Mouse (Mus musculus): ENCODE results near the gene Ensa. TPM values are rescaled to one million over a fixed set of nuclear protein-coding genes. Genes with fewer than 3 reads are reported as not detected.

Gene Ensa
- polyA plus RNA-seq, 1 experiment from 2014 or later: 133 TPM

DNA sequence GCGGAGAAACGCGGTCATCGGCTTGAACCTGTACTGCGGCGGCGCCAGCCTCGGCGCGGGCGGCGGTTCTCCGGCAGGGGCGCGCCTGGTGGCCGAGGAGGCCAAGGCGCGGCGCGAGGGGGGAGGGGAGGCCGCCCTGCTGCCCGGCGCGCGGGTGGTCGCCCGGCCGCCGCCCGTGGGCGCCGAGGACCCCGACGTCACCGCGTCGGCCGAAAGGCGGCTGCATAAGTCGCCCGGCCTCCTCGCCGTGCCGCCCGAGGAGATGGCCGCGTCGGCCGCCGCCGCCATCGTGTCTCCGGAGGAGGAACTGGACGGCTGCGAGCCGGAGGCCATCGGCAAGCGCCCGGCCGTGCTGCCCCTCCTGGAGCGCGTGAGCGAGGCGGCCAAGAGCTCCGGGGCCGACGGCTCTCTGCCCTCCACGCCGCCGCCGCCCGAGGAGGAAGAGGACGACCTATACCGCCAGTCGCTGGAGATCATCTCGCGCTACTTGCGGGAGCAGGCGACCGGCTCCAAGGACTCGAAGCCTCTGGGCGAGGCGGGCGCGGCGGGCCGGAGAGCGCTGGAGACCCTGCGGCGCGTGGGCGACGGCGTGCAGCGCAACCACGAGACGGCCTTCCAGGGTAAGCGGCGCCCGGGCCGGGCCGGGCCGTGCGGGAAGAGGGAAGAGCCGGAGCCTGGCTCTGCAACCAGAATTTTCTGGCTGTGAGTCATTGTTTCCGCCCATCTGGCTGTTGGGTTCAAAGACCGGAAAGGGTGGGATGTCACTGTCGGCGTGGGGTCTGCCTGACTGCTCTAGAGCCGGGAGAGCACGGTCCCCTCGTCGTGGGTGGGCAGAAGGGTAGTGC, 34.3 kb downstream of the Ensa start:
- Histone ChIP-seq H3K27me3 (replicated peaks) (no peaks in the 10 kb centered on the region), H3K4me2 (peak overlapping the region; percentile 59), H3K36me3 (replicated peaks) (no peaks in the 10 kb centered on the region; the same call in 1 of the 2 replicates), H3K4me3 (peak overlapping the region; percentile 90), H3K9ac (peak overlapping the region; percentile 97), H3K9me3 (no peaks in the 10 kb centered on the region), H3K27ac (peak overlapping the region; percentile 98), H3K4me1 (peaks cover 47% of the 10 kb centered on the region)
- peak; percentile 81 for ATAC-seq (replicated peaks)
- under 1% methylated on average over 91 of the region's 113 CpGs for WGBS

DNA sequence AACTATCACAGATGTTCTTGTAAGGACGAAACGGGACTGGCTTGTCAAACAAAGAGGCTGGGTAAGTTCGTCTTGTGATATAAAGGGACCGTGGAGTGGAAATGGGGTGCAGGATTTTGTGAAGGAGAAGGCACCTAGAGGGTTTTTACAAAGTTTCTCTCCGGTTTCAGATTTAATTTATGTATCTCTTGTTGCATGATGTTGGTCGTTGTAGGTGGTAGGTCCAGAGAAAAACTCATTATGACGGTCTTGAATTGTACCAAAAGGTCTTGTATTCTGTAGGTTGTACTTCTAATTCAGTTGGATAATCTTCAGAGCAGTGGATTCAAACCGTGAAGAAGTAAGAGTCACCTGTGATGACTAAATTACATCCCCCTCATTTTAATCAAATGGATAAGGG, 35.2 kb downstream of the Ensa start:
- H3K9ac ChIP-seq: peak overlapping the region; percentile 97
- ATAC-seq (replicated peaks): no peak
- 2% methylated on average over 8 of the region's 8 CpGs for WGBS
- H3K27me3 ChIP-seq (replicated peaks): no peaks in the 10 kb centered on the region
- H3K27ac ChIP-seq: peak overlapping the region; percentile 98
- no peaks in the 10 kb centered on the region for H3K9me3 ChIP-seq
- H3K4me2 ChIP-seq: peak overlapping the region; percentile 59
- H3K36me3 ChIP-seq (replicated peaks): no peaks in the 10 kb centered on the region; the same call in 1 of the 2 replicates
- H3K4me1 ChIP-seq: peaks cover 50% of the 10 kb centered on the region
- H3K4me3 ChIP-seq: peak overlapping the region; percentile 90

DNA sequence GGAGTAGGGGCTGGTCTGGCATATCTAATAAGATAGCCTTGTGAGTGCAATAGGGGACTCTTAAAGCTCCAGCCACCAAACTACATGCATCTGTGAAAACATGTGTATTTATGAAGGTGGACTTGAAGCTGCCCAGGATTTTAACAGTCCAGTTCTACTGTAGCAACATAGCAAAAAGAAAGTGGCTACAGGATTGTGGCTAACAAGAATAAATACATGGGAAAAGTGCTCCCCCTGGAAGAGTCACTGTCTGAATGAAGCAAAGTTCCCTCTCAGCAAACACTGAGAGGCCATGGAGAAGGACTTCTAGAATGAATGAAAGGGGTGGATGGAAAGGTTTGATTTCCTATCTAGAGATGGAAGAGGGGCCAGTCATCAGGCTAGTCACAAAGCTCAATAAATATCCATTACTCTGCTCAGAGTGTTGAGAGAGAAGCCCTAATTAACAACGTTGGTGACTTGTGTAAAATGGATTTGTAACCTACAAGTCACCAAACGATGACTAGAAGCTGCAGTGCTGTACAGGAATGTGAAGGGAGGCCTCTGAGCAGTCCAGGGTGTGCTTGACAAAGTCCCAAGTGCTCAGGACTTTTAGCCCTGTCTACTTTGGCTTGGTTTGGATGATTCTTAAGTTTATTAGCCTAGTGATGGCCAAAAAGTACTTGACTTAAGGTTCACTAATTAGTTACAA, 36.1 kb downstream of the Ensa start:
- Histone ChIP-seq H3K4me3 (peak overlapping the region; percentile 90), H3K9me3 (no peaks in the 10 kb centered on the region), H3K27me3 (replicated peaks) (no peaks in the 10 kb centered on the region), H3K4me1 (peaks cover 50% of the 10 kb centered on the region), H3K4me2 (peak overlapping the region; percentile 59), H3K9ac (peak overlapping the region; percentile 97), H3K27ac (no peak overlapping the region), H3K36me3 (replicated peaks) (no peaks in the 10 kb centered on the region; the same call in 1 of the 2 replicates)
- ATAC-seq (replicated peaks): no peak
- 48% methylated on average over 2 of the region's 2 CpGs for WGBS

DNA sequence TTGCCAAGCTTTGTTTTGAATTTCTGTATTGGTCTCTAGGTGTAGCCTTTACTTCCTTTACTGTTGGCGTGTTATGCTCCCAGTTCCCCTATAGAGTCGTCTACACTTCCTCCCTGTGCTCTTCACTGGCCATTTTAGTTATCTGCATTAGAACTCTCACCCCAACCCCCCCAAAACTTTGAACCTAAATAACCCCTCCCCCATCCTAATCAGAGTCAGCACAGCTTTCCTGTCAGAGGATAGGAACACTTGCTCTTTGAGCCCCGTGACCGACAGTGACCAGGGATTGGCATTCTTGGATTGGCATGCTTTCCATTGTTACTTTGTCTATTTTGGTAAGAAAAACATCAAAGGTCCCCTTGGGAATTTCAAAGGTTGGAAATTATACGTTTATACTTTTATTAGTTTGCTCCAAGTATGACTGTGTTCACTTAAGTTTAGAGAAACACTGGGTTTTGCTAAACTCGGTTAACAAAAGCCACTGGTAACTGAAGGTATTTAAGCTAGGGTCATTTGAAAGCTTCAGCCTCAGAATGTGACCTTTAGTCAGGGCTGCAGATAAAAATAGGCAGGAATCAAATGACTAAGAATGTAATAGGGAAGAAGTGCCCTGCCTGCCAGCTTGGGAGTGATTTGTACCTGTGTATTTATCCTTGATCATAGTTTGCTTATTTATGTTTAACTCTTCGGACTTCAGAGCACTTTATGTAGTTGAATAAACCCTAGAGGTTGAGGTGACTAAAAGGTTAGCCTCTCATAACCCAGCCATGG, 37.3 kb downstream of the Ensa start:
- Histone ChIP-seq H3K4me1 (peaks cover 50% of the 10 kb centered on the region), H3K4me3 (no peak overlapping the region), H3K9me3 (no peaks in the 10 kb centered on the region), H3K36me3 (replicated peaks) (no peaks in the 10 kb centered on the region; the same call in 1 of the 2 replicates), H3K9ac (no peak overlapping the region), H3K27ac (no peak overlapping the region), H3K4me2 (peak overlapping the region; percentile 27), H3K27me3 (replicated peaks) (no peaks in the 10 kb centered on the region)
- 71% methylated on average over 7 of the region's 7 CpGs for WGBS
- no peak for ATAC-seq (replicated peaks)

DNA sequence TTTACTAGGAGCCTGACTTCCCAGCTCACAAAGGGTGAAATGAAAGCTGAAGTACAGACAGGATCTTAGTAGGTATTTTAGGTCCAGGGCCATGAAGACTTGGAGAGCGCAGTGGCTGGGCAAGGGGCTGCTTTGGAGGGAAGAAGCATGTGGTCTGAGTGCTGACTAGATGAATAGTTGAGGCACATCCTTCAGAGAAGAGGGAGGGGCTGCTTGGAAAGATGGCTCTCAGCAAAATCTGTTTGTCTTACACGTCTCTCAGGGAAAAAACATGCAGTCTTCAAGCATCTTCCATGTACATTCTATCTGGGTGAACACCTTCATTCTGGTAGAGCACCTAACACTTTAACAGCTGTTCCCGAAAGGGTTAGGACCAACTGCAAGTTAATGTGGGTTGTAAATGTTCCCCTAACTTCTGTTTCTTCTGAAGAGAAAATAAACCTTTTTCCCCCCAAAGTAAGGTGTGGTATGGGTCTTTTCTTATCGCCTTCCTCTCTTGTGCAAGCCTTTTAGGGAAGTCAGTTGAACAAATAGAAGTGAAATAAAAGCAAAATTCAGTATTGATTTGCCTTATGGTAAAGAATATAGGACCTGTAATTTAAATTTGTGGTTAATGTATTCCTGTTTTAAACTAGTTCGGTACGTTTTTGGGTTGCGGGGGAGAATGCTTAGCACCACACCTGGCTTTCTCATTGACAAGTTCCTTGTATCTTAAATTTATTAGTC, 38.1 kb downstream of the Ensa start:
- Histone ChIP-seq H3K4me3 (no peak overlapping the region), H3K4me1 (peaks cover 49% of the 10 kb centered on the region), H3K27me3 (replicated peaks) (no peaks in the 10 kb centered on the region), H3K9me3 (no peaks in the 10 kb centered on the region), H3K4me2 (peak overlapping the region; percentile 12; the same call in 1 of the 2 replicates), H3K36me3 (replicated peaks) (no peaks in the 10 kb centered on the region; the same call in 1 of the 2 replicates), H3K9ac (no peak overlapping the region), H3K27ac (no peak overlapping the region)
- WGBS: 88% methylated on average over 7 of the region's 7 CpGs
- ATAC-seq (replicated peaks): no peak

DNA sequence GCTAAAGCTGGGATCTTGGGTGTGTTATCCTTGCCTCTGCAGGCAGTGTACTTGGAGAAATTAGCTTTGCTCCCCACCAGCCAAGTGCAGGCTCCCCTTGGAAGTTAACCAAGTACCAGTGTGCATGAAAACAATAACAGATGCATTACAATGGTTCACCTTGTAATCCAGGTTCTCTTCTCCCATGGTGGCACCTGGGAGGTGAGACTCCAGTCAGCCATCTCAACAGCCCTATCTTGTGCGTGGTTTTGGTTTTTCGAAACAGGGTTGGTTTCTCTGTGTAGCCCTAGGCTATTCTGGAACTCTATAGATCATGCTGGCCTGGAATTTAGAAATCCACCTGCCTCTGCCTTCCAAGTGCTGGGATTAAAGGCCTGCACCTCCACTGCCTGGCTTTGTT, 38.7 kb downstream of the Ensa start:
- peaks cover 47% of the 10 kb centered on the region for H3K4me1 ChIP-seq

DNA sequence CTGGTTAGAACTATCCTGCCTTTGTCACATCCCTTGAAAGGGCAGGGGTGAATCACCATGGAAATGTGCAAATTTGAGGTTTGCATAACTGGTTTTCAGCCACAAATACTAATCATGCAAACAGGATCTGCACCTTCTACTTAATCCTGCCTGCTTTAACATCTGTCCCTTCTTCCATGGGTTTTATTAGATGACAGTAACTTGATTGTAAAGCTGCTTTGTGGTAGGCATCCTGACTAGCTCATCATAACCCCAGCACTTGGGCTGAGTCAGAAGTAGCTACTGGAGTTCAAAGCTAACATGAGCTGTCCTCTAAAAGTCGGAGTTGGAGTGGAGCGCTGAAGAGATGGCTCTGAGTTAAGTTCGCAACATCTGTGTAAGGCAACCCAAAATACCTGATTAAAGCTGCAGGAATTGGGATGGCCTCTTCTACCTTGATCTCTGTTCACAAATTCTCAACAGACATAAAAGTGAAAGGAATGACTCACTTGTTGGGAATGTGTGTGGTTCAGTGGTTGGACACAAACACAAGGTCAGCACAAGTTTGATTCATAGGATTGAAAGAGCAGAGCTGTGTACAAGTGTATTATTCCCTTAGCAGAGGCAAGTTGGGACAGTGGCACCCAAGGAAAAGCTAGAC, 39.3 kb downstream of the Ensa start:
- no peak overlapping the region for H3K4me2 ChIP-seq
- no peaks in the 10 kb centered on the region for H3K27me3 ChIP-seq (replicated peaks)
- H3K9me3 ChIP-seq: no peaks in the 10 kb centered on the region
- no peak overlapping the region for H3K27ac ChIP-seq
- ATAC-seq (replicated peaks): no peak
- WGBS: 92% methylated on average over 3 of the region's 3 CpGs
- H3K36me3 ChIP-seq (replicated peaks): no peaks in the 10 kb centered on the region; the same call in 1 of the 2 replicates
- peaks cover 47% of the 10 kb centered on the region for H3K4me1 ChIP-seq
- no peak overlapping the region for H3K4me3 ChIP-seq
- H3K9ac ChIP-seq: no peak overlapping the region

More for the DNA sequence above, 38.7 kb downstream of the Ensa start:
- Histone ChIP-seq H3K27me3 (replicated peaks) (no peaks in the 10 kb centered on the region), H3K4me3 (no peak overlapping the region), H3K9me3 (no peaks in the 10 kb centered on the region), H3K4me2 (no peak overlapping the region), H3K36me3 (replicated peaks) (no peaks in the 10 kb centered on the region; the same call in 1 of the 2 replicates), H3K27ac (no peak overlapping the region), H3K9ac (no peak overlapping the region)
- WGBS: 90% methylated on average over 2 of the region's 2 CpGs
- no peak for ATAC-seq (replicated peaks)

DNA sequence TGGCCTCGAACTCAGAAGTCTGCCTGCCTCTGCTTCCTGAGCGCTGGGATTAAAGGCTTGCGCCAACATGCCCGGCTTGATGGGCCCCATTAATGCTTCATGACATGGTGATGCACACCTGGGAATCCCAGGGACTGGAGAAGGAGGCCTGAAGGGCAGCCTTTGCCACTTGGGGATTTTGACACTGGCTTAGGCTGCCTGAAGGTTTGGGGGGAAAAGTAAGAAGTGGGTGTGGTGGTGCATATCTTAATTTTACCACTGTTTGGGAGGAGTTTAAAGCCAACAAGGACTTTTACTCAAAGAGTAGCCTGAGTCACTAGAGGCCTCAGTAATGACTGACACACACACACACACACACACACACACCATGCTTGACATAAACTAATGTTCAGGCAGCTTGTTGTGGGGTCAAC, 40.2 kb downstream of the Ensa start:
- 90% methylated on average over 4 of the region's 4 CpGs for WGBS
- Histone ChIP-seq H3K27ac (no peak overlapping the region), H3K9ac (no peak overlapping the region), H3K4me3 (no peak overlapping the region), H3K4me1 (peaks cover 47% of the 10 kb centered on the region), H3K9me3 (no peaks in the 10 kb centered on the region), H3K27me3 (replicated peaks) (no peaks in the 10 kb centered on the region), H3K36me3 (replicated peaks) (no peaks in the 10 kb centered on the region; the same call in 1 of the 2 replicates), H3K4me2 (no peak overlapping the region)
- ATAC-seq (replicated peaks): no peak

DNA sequence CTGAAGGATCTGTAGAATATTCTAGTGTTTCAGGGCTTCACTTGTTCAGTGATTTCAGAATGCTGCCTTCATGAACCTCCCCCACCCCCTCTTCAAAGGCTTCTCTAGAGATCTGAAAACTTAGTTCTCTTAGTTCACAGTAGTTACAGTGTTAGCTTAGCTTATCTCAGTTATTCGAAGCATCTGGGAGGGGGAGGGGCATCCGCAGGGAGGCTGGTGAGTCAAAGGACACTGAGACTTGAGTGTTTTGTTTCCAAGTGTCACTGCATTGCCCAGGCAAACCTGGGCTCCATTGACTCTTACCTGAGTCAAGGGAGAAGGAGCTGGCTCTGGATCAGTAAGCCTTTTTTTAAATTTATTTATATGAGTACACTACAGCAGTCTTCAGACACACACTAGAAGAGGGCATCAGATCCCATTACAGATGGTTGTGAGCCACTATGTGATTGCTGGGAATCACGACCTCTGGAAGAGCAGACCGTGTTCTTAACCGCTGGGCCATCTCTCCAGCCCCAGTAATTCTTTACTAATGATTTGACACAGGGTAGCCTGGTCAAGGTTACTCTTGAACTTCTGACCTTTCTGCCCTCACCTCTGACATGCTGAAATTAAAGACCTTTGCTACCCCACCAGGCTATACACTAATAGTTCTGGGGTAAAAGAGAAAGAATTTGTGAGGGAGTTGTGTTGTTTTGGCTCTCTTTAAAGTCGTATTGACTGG, 41.5 kb downstream of the Ensa start:
- peaks cover 35% of the 10 kb centered on the region for H3K4me1 ChIP-seq
- WGBS: 78% methylated on average over 6 of the region's 6 CpGs
- H3K4me3 ChIP-seq: no peak overlapping the region
- ATAC-seq (replicated peaks): no peak
- no peak overlapping the region for H3K27ac ChIP-seq
- no peak overlapping the region for H3K4me2 ChIP-seq
- no peaks in the 10 kb centered on the region; the same call in 1 of the 2 replicates for H3K36me3 ChIP-seq (replicated peaks)
- H3K27me3 ChIP-seq (replicated peaks): no peaks in the 10 kb centered on the region
- H3K9me3 ChIP-seq: no peaks in the 10 kb centered on the region
- H3K9ac ChIP-seq: no peak overlapping the region

DNA sequence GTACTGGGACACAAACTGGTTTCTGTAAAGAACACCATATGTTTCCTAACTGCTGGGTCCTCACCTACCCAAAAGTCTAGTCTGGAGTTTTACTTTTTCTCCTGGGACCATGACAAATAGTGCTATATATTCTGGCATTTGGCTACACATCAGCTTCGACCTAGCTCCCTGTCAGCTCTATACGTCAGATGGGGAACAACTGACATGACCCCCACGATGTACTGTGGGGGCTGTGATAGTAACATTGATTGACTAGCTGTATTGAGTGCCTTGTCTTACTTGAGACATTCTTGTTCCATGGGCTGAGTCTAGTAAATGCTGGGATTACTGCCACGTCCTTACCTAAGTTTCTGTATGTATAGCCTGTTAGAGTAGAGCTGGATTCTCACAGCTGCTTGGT, 42.7 kb downstream of the Ensa start:
- 75% methylated on average over 4 of the region's 4 CpGs for WGBS
- no peak overlapping the region for H3K4me2 ChIP-seq
- peaks cover 23% of the 10 kb centered on the region for H3K4me1 ChIP-seq
- H3K9me3 ChIP-seq: no peaks in the 10 kb centered on the region
- peaks cover 2% of the 10 kb centered on the region; the same call in 1 of the 2 replicates for H3K36me3 ChIP-seq (replicated peaks)
- H3K27ac ChIP-seq: peak overlapping the region; percentile 40
- H3K9ac ChIP-seq: no peak overlapping the region
- no peak for ATAC-seq (replicated peaks)
- H3K4me3 ChIP-seq: no peak overlapping the region
- H3K27me3 ChIP-seq (replicated peaks): no peaks in the 10 kb centered on the region

DNA sequence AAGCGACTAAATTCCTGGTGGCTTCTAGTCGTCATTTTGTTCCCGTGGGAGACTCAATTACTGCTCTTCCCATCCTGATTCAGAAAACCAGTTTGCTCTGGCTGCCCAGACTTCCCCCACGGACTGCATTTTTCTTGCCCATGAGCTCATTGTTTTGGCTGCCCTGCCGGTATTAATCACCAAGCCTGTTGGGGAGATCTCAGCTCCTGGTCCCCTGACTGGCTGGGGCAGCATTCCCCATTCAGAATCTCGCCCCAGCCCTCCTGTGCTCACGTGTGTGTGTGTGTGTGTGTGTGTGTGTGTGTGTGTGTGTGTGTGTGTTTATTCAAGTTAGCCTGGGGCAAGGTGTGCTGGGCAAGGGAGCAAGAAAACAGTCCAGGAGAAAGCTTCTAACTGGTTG, 43.2 kb downstream of the Ensa start:
- ATAC-seq (replicated peaks): no peak
- H3K36me3 ChIP-seq (replicated peaks): peaks cover 2% of the 10 kb centered on the region; the same call in 1 of the 2 replicates
- no peak overlapping the region for H3K4me3 ChIP-seq
- H3K4me1 ChIP-seq: peaks cover 18% of the 10 kb centered on the region
- H3K27me3 ChIP-seq (replicated peaks): no peaks in the 10 kb centered on the region
- no peak overlapping the region for H3K4me2 ChIP-seq
- H3K27ac ChIP-seq: peak overlapping the region; percentile 40
- WGBS: 46% methylated on average over 7 of the region's 7 CpGs
- no peaks in the 10 kb centered on the region for H3K9me3 ChIP-seq
- H3K9ac ChIP-seq: no peak overlapping the region
